Mouse (Mus musculus) erythroblast, embryonic 14.5 days (primary cell): ENCODE measurements around the gene Lmo1.

Experiments
- GATA1 ChIP-seq: IDR thresholded peaks from 2 replicates; pipeline ENCODE4 v1.6.1; 2012; ENCODE audit warnings: low read length, inconsistent platforms, mixed read lengths
- TAL1 ChIP-seq: IDR thresholded peaks from 3 replicates; pipeline ENCODE4 v1.6.1; 2012; ENCODE audit warnings: low read length, inconsistent platforms, mixed read lengths

DNA sequence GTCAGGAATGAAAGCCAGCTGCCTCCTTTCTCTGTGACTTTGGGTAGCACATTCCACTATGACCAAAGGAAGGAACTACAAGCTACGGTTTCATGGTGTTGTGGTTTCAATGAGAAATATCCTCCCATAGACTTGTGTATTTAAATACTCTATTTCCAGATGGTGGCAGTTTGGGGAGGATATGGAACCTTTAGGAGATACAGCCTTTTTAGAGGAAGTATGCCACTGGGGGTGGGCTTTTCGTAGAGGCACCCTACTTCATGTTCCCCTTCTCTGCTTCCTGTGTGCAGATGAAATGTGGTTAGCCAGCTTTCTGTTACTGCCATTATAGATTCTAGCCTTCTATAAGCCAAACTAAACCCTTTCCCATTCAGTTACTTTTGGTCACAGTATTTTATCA, 34.8 kb upstream of the Lmo1 start:
- TF ChIP-seq GATA1 (no peak), TAL1 (no peak)
